Mouse (Mus musculus) macrophage (primary cell): ENCODE measurements around the gene Col4a2. TPM values are rescaled to one million over a fixed set of nuclear protein-coding genes. Genes with fewer than 3 reads are reported as not detected.

ENCODE experiments used
- H3K27ac ChIP-seq: fragments of 350-480 bp; formaldehyde crosslinking; 2 replicates; pipeline ENCODE4 v1.9.0; 2021
- H3K36me3 ChIP-seq: fragments of 350-480 bp; formaldehyde crosslinking; 2 replicates; pipeline ENCODE4 v1.9.0; 2021; ENCODE audit errors: inconsistent target
- H3K4me3 ChIP-seq: fragments of 350-480 bp; formaldehyde crosslinking; 2 replicates; pipeline ENCODE4 v1.9.0; 2021; ENCODE audit errors: inconsistent target
- H3K79me2 ChIP-seq: fragments of 350-480 bp; formaldehyde crosslinking; 2 replicates; pipeline ENCODE4 v1.9.0; 2021; ENCODE audit errors: inconsistent target
- WGBS: methylation state at CpG from one replicate; pipeline ENCODE4 v1.1.7; 2026; ENCODE audit warnings: inconsistent platforms; ENCODE audit not compliant: missing documents; 5-methylcytosine and 5-hydroxymethylcytosine counted together
- polyA plus RNA-seq: library from polyadenylated mRNA; stranded (reverse); fragments of 250-400 nt; gene quantifications from 3 replicates; pipeline ENCODE4 v1.2.4, GENCODE M21; 2018; ENCODE audit warnings: inconsistent platforms

Gene Col4a2
- polyA plus RNA-seq, 1 experiment from 2014 or later: 0.19 TPM

DNA sequence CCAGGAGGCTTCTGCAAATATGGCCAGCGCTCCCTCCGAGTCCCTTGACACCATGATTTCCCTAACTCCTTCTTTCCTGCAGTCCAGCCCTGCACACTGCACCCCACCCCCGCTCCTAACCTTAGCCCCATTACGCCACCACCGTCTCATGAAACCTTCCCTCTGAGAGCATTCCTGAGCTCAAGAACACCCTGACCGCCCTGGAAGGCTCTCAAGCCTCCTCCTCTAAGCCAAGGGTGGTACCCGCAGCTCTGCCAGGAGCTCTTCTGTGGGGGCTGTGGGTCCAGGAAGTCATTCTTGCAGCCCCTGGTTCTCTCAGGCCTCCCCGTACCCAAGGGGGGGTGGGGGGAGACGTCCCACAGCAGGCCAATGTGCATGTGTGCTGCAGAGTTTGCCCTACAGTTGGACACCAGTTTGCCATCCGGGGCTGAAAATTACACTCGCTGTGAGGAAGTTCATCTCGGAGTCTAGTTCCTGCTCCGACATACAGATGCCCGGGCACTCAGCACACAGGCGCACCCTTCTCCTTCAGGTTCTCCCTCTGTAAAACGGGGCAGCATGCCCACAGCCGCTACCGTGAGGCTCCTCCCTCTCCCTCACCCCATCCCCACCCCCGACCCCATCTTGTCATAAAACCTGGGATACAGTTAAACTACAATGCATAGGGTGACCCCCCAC lies 57.1 kb downstream of the Col4a2 start:
- H3K27ac ChIP-seq: no peak overlapping the region
- H3K36me3 ChIP-seq: no peaks in the 10 kb centered on the region
- H3K4me3 ChIP-seq: no peak overlapping the region
- WGBS: 92% methylated on average over 19 of the region's 19 CpGs
- no peaks in the 10 kb centered on the region for H3K79me2 ChIP-seq

DNA sequence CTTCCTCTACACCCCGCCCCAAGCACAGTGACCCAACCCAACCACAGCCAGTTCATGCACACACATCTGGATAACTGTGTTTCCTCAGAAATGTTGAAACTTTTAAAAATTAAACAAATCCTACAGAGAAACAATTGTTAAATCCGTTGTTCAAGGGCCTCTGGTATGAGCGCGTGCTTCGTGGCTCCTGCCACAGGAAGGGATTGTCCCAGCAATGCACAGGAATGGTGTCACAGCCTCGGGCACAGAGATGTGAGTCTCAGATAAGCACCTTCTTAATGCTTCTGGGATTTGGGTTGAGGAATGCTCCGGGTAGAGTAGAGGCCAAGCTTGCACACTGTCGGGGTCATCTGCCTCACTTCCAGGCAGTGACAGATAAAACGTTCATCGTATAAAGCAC lies 58.7 kb downstream of the Col4a2 start:
- no peaks in the 10 kb centered on the region for H3K79me2 ChIP-seq
- H3K27ac ChIP-seq: no peak overlapping the region
- no peaks in the 10 kb centered on the region for H3K36me3 ChIP-seq
- WGBS: 93% methylated on average over 10 of the region's 10 CpGs
- H3K4me3 ChIP-seq: no peak overlapping the region

DNA sequence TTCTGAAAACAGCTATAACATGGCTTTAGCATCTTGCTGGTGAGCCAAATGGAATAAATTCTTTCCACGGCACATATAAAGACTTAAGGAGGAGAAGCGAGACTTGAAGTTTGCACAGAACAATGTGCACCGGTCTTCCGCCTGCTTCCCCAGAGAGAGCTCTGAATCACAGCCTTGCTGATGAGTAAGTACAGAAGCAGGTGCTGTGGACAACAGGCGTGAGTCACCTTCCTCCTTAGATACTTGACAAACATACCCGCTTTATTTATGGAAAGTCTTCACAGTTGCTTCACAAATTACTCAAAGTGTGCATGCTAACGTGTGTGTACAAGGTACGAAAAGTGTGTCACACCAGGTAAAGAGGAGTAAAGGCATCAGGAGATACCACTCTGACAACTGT lies 59.5 kb downstream of the Col4a2 start:
- no peaks in the 10 kb centered on the region for H3K79me2 ChIP-seq
- no peak overlapping the region for H3K27ac ChIP-seq
- no peak overlapping the region for H3K4me3 ChIP-seq
- 73% methylated on average over 8 of the region's 8 CpGs for WGBS
- H3K36me3 ChIP-seq: no peaks in the 10 kb centered on the region

GRCm38 (mm10) chr8:11373643-11374325 lies 61.2 kb downstream of the Col4a2 start:
- H3K79me2 ChIP-seq: no peaks in the 10 kb centered on the region
- WGBS: 92% methylated on average over 15 of the region's 15 CpGs
- no peak overlapping the region for H3K27ac ChIP-seq
- H3K36me3 ChIP-seq: no peaks in the 10 kb centered on the region
- H3K4me3 ChIP-seq: no peak overlapping the region

DNA sequence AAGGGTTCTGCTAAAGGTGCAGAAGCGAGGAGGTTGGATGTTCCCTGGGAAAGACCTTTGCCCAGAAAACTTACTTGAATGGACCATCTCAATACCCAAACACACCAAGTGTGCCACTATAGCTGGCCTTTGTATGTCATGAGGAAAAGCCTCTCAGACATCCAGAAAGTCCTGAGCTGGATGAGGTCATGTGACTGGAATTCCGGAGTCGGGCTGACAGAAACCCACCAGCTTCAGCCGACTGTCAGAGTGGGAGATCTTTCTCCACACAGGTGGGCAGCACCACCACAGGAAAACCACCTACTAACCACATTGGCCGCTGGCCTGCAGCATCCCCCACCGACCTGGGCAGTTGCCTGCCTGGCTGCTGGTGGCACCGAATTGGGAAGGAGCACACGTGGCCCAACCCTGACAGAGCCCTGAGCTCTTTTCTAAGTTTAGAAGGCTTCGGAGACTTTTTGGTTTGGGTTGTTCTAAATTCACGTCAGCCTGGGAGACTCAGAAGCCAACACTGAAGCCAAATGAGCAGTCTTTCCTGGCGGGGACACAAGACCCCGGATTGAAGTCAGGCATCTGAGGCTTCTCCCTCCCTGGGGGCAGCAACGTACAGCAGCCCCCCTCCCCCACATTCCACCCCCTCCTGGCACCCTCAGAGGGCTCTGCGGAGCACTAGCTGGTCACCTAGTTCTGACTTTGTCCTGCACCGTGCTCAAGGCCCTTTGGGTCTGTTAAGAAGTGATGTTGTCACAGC lies 61.9 kb downstream of the Col4a2 start:
- no peaks in the 10 kb centered on the region for H3K36me3 ChIP-seq
- 52% methylated on average over 15 of the region's 15 CpGs for WGBS

DNA sequence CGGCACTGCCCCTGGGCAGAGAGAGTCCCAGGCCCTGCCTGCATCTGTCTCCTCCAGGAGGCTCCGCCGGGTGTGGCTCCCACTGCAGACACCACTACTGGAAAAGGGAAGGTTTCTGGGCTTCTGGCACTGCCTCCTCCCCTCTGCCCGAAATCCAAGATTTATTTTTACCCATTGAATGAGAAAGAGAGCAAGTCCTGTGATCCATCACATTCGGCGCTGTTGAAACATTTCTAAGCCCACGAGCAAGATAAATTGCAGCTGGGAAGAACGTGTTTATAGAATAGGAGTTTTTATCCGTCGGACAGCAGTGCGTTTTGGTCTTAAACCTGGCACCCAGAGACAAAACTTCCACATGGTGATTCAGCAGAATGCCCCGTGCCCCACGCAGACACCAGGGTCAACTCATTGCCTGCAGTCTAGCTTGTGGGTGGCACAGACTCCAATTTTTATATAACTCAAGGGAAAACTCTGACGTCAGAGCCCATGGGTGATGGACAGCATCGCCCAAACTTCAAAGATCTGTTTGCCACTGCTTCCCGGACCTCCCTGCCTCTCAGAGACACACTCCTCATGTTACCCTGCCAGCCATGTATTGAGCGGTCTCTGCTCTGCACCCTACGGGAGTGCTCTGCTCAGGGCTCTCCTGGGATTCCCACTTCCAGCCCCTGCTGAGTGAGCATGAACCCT lies 63.3 kb downstream of the Col4a2 start:
- Histone ChIP-seq H3K27ac (no peak overlapping the region), H3K4me3 (no peak overlapping the region), H3K79me2 (no peaks in the 10 kb centered on the region), H3K36me3 (no peaks in the 10 kb centered on the region)
- 85% methylated on average over 18 of the region's 18 CpGs for WGBS

More for the DNA sequence above, 61.9 kb downstream of the Col4a2 start:
- Histone ChIP-seq H3K79me2 (no peaks in the 10 kb centered on the region), H3K27ac (no peak overlapping the region), H3K4me3 (no peak overlapping the region)

GRCm38 (mm10) chr8:11377391-11378210 lies 65.0 kb downstream of the Col4a2 start:
- H3K36me3 ChIP-seq: no peaks in the 10 kb centered on the region
- no peak overlapping the region for H3K27ac ChIP-seq
- no peaks in the 10 kb centered on the region for H3K79me2 ChIP-seq
- WGBS: 97% methylated on average over 16 of the region's 16 CpGs
- no peak overlapping the region for H3K4me3 ChIP-seq

- no peaks in the 10 kb centered on the region for H3K36me3 ChIP-seq
- WGBS: 83% methylated on average over 7 of the region's 7 CpGs
- H3K27ac ChIP-seq: no peak overlapping the region
- no peaks in the 10 kb centered on the region for H3K79me2 ChIP-seq
- no peak overlapping the region for H3K4me3 ChIP-seq
These were observed 67.0 kb downstream of the Col4a2 start for GRCm38 (mm10) chr8:11379590-11379989.

DNA sequence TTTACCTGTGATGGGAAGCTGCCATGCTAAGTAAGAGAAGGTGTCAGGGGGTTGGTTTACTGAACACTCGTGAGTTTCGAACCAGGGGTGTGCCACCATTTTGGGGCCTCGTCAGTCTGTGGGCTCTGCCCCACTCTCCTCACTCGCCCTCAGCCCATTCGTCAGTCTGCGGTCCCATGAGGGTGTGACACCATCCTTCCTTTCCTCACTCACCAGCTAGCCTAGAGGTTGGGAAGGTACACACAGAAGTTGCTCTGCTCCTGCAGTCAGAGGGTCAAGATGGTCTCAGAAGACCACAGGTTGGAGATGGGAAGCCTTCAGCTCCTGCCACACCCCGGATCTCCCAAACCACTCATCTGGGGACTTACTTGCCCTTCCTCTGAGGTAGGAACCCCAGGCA lies 68.9 kb downstream of the Col4a2 start:
- WGBS: 85% methylated on average over 6 of the region's 7 CpGs
- H3K27ac ChIP-seq: no peak overlapping the region
- H3K79me2 ChIP-seq: no peaks in the 10 kb centered on the region
- H3K36me3 ChIP-seq: no peaks in the 10 kb centered on the region
- no peak overlapping the region for H3K4me3 ChIP-seq

DNA sequence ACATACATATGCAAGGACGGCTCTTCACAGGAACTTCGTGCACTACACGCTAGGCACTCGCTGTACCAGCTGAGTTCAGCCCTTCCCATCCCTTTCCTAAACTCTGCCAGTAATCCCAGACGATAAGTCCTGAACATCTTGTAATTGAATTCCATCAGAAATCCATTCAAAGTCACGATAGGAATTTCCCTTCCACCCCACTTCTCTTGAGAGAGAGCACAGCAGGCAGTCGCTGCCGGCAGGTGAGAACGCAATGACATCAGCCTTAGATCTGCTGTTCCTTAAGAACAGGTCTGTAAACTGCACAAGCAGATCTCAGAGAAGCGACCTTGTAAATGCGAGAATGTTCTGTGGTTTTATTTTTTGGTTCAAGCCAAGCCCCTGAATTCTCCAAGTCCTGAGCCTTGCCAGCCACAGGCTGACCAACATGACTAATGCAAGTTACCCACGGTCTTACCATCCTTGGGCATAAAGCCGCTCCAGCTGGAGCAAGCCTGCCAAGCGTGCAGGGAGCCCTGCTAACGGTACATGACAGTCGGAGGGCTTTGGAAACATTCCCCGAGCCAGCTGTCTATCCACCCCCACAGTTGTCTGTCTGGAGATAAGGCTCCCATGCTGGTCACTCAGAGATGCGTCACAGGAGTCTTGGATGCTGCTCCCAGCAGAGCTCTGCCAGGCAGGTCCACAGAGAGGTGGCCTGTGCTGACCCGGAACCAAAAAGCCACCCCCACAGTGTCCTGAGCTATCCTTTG lies 69.6 kb downstream of the Col4a2 start:
- Histone ChIP-seq H3K4me3 (no peak overlapping the region), H3K36me3 (no peaks in the 10 kb centered on the region), H3K27ac (no peak overlapping the region), H3K79me2 (no peaks in the 10 kb centered on the region)
- 87% methylated on average over 19 of the region's 19 CpGs for WGBS

DNA sequence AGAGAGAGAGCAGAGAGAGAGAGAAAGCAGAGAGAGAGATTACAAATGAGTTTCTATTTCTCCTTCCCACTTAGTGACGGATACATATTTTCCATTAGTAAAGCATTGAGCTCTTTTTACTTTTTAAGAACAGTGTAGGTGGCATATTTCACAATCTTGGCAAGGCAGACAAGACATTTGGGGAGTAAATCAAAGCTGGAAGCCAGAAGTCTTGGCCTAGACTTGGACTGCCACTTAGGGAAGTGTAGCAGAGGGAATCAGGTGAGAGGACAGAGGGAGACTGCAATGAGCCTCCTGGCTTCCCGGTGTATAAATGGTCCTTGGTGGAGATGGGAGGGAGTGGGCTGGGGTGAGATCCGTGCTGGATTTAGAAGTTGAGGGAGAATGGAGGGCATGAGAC lies 70.3 kb downstream of the Col4a2 start:
- no peaks in the 10 kb centered on the region for H3K36me3 ChIP-seq
- no peak overlapping the region for H3K4me3 ChIP-seq
- H3K27ac ChIP-seq: no peak overlapping the region
- 80% methylated on average over 3 of the region's 3 CpGs for WGBS
- no peaks in the 10 kb centered on the region for H3K79me2 ChIP-seq

- 84% methylated on average over 3 of the region's 3 CpGs for WGBS
- no peaks in the 10 kb centered on the region for H3K79me2 ChIP-seq
These were observed 70.8 kb downstream of the Col4a2 start for GRCm38 (mm10) chr8:11383379-11383778.

DNA sequence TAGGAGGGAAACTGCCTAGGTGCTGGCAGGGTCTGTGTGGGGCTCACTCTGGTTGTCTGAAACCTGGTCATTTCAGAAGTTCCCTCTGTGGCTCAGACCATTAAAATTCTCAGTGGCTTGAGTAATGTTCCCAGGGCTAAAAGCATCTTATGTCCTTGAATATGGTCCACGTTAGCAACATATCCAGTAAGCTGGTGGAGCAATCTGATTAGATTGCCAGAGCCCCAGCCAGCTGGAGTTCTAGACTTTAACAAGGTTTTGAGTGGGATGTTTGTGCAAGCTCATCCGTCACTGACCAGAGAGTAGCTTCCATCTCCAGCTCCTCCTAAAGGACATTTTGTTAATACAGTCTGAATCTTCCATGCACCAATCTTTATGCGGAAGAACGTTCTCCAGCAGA lies 72.2 kb downstream of the Col4a2 start:
- no peaks in the 10 kb centered on the region for H3K79me2 ChIP-seq
- no peaks in the 10 kb centered on the region for H3K36me3 ChIP-seq
- no peak overlapping the region for H3K27ac ChIP-seq
- no peak overlapping the region for H3K4me3 ChIP-seq
- WGBS: 95% methylated on average over 4 of the region's 4 CpGs

More at GRCm38 (mm10) chr8:11383379-11383778, 70.8 kb downstream of the Col4a2 start:
- Histone ChIP-seq H3K27ac (no peak overlapping the region), H3K36me3 (no peaks in the 10 kb centered on the region), H3K4me3 (no peak overlapping the region)
